Mouse (Mus musculus) spleen, adult 2 months (tissue): ENCODE results near the gene Rtp4.

Experiments
- CTCF ChIP-seq: fragments of 200-500 bp; IDR thresholded peaks from 2 replicates; pipeline ENCODE4 v1.5.1; 2011; ENCODE audit warnings: mild to moderate bottlenecking, inconsistent platforms; ENCODE audit not compliant: insufficient read depth, insufficient read length, insufficient replicate concordance; ENCODE audit errors: extremely low read depth
- POLR2A ChIP-seq: fragments of 200-500 bp; IDR thresholded peaks from 2 replicates; pipeline ENCODE4 v1.6.1; 2011; ENCODE audit warnings: low read depth, low read length, inconsistent platforms

DNA sequence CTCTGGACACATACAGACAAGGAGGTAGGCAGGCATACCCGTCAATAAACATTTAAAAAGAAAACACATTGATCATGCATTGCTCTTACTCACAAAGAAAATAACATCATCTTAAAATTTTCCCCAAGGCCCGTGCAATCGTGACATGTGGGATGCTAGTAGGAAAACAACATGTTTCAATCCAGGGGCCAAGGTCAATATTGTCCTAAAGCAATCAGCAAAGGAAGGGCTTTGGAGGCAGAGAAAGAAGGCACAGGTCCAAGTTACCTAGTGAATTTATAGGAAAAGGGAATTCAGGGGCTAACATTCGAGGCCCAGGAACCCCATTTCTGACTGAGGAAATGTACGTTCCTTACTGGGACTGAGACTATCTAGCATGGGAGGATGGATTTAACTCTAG lies 2.9 kb upstream of the Rtp4 start:
- TF ChIP-seq CTCF, result no peak
- no peak for TF ChIP-seq POLR2A
